Mouse (Mus musculus): ENCODE measurements at regions not wholly inside any gene's neighbourhood (a gene's known extent, or its start where the extent isn't known, plus 50 kb on each side); places are given as distances from the start of the nearest gene placed in this dataset.

GRCm38 (mm10) chr1:121254196-121254595 lies 78.2 kb downstream of the Insig2 start:
- TF ChIP-seq GATA1 (IDR thresholded peaks at IDR 0.05; ENCODE audit: borderline replicate concordance, low read length) (no peak), FLI1 (IDR thresholded peaks at IDR 0.05; ENCODE audit: low read length) (no peak)
